Mouse (Mus musculus): ENCODE data around the gene Sirpa.

The Sirpa gene

GRCm38 (mm10) chr2:129582261-129582660 lies 10.4 kb upstream of the Sirpa start:
- in situ Hi-C loops (cut with MboI, MseI) = no loop called here

GRCm38 (mm10) chr2:129584905-129585304 lies 7.7 kb upstream of the Sirpa start:
- in situ Hi-C loops (cut with MboI, MseI) = no loop called here

GRCm38 (mm10) chr2:129585904-129586514 lies 6.6 kb upstream of the Sirpa start:
- in situ Hi-C loops (cut with MboI, MseI) = no loop called here

- in situ Hi-C loops (cut with MboI, MseI) = no loop called here
Measured at GRCm38 (mm10) chr2:129587241-129587640, 5.4 kb upstream of the Sirpa start.

GRCm38 (mm10) chr2:129587825-129588251 lies 4.8 kb upstream of the Sirpa start:
- in situ Hi-C loops (cut with MboI, MseI) = no loop called here

- in situ Hi-C loops (cut with MboI, MseI) = loop anchor here in 1 of 2 experiments (10.0 kb wide), 1 partner anchor 1737 kb away; no protein-coding TSS in a partner anchor
Measured at GRCm38 (mm10) chr2:129591897-129592296, 738 bp upstream of the Sirpa start.

- in situ Hi-C loops (cut with MboI, MseI) = loop anchor here in 1 of 2 experiments (10.0 kb wide), 1 partner anchor 1739 kb away; no protein-coding TSS in a partner anchor
Measured at GRCm38 (mm10) chr2:129593141-129593875, 673 bp downstream of the Sirpa start.

GRCm38 (mm10) chr2:129593876-129594421 lies 1.3 kb downstream of the Sirpa start:
- in situ Hi-C loops (cut with MboI, MseI) = loop anchor here in 1 of 2 experiments (10.0 kb wide), 1 partner anchor 1739 kb away; no protein-coding TSS in a partner anchor

GRCm38 (mm10) chr2:129594569-129594968 lies 1.9 kb downstream of the Sirpa start:
- in situ Hi-C loops (cut with MboI, MseI) = loop anchor here in 1 of 2 experiments (10.0 kb wide), 1 partner anchor 1740 kb away; no protein-coding TSS in a partner anchor

- in situ Hi-C loops (cut with MboI, MseI) = loop anchor here in 1 of 2 experiments (10.0 kb wide), 1 partner anchor 1740 kb away; no protein-coding TSS in a partner anchor
Measured at GRCm38 (mm10) chr2:129595206-129595605, 2.6 kb downstream of the Sirpa start.

- in situ Hi-C loops (cut with MboI, MseI) = loop anchor here in 1 of 2 experiments (10.0 kb wide), 1 partner anchor 1741 kb away; no protein-coding TSS in a partner anchor
Measured at GRCm38 (mm10) chr2:129595661-129596209, 3.1 kb downstream of the Sirpa start.

GRCm38 (mm10) chr2:129596555-129597172 lies 4.0 kb downstream of the Sirpa start:
- in situ Hi-C loops (cut with MboI, MseI) = loop anchor here in 1 of 2 experiments (10.0 kb wide), 1 partner anchor 1742 kb away; no protein-coding TSS in a partner anchor

GRCm38 (mm10) chr2:129597581-129597980 lies 4.9 kb downstream of the Sirpa start:
- in situ Hi-C loops (cut with MboI, MseI) = loop anchor here in 1 of 2 experiments (10.0 kb wide), 1 partner anchor 1743 kb away; no protein-coding TSS in a partner anchor

GRCm38 (mm10) chr2:129598094-129598493 lies 5.5 kb downstream of the Sirpa start:
- in situ Hi-C loops (cut with MboI, MseI) = loop anchor here in 1 of 2 experiments (10.0 kb wide), 1 partner anchor 1743 kb away; no protein-coding TSS in a partner anchor

GRCm38 (mm10) chr2:129599231-129600084 lies 6.8 kb downstream of the Sirpa start:
- in situ Hi-C loops (cut with MboI, MseI) = loop anchor here in 1 of 2 experiments (10.0 kb wide), 1 partner anchor 1745 kb away; no protein-coding TSS in a partner anchor

- in situ Hi-C loops (cut with MboI, MseI) = no loop called here
Measured at GRCm38 (mm10) chr2:129601059-129601650, 8.5 kb downstream of the Sirpa start.

GRCm38 (mm10) chr2:129601894-129602663 lies 9.4 kb downstream of the Sirpa start:
- in situ Hi-C loops (cut with MboI, MseI) = no loop called here

- in situ Hi-C loops (cut with MboI, MseI) = no loop called here
Measured at GRCm38 (mm10) chr2:129602856-129603255, 10.2 kb downstream of the Sirpa start.

- in situ Hi-C loops (cut with MboI, MseI) = no loop called here
Measured at GRCm38 (mm10) chr2:129603536-129603935, 10.9 kb downstream of the Sirpa start.

All from T-helper 17 cell (primary cell).